Mouse (Mus musculus) liver, adult 2 months (tissue): ENCODE data around the gene Eif3k. TPM values are rescaled to one million over a fixed set of nuclear protein-coding genes. Genes with fewer than 3 reads are reported as not detected.

Experiments used
- DNase-seq: peaks from one replicate; pipeline ENCODE4 v3.0.0-alpha.2; 2011; ENCODE audit warnings: low read depth, low spot score; ENCODE audit errors: extremely low read depth
- H3K27ac ChIP-seq: fragments of 200-500 bp; replicated peaks from 2 replicates; pipeline ENCODE4 v1.5.1; 2012; ENCODE audit warnings: low read depth, mild to moderate bottlenecking, control low read depth, inconsistent platforms, low read length; ENCODE audit not compliant: insufficient read depth
- H3K27me3 ChIP-seq: fragments of 200-500 bp; 2 replicates; pipeline ENCODE4 v1.6.1; 2012; ENCODE audit warnings: mild to moderate bottlenecking, moderate library complexity, low read length, inconsistent platforms; ENCODE audit not compliant: control insufficient read depth, insufficient read depth
- H3K36me3 ChIP-seq: fragments of 200-500 bp; 2 replicates; pipeline ENCODE4 v1.6.1; 2012; ENCODE audit warnings: low read length, inconsistent platforms; ENCODE audit not compliant: control insufficient read depth, insufficient read depth
- H3K4me1 ChIP-seq: fragments of 200-500 bp; 2 replicates; pipeline ENCODE4 v1.6.1; 2011; ENCODE audit warnings: low read length; ENCODE audit not compliant: control insufficient read depth, insufficient read depth
- H3K4me3 ChIP-seq: fragments of 200-500 bp; 2 replicates; pipeline ENCODE4 v1.5.1; 2011; ENCODE audit warnings: low read depth, mild to moderate bottlenecking, control low read depth, low read length, moderate library complexity; ENCODE audit not compliant: insufficient read depth
- H3K79me2 ChIP-seq: fragments of 200-500 bp; 2 replicates; pipeline ENCODE4 v1.6.1; 2012; ENCODE audit warnings: inconsistent platforms, mild to moderate bottlenecking, low read length, moderate library complexity; ENCODE audit not compliant: control insufficient read depth, insufficient read depth
- H3K9ac ChIP-seq: fragments of 200-500 bp; 2 replicates; pipeline ENCODE4 v1.6.1; 2012; ENCODE audit warnings: low read depth, mild to moderate bottlenecking, control low read depth, inconsistent platforms, low read length
- CTCF ChIP-seq: fragments of 200-500 bp; IDR thresholded peaks from 2 replicates; pipeline ENCODE4 v1.5.1; 2011; ENCODE audit warnings: low read depth, low read length, control low read depth
- POLR2A ChIP-seq: fragments of 200-500 bp; IDR thresholded peaks from 2 replicates; pipeline ENCODE4 v1.6.1; 2011; ENCODE audit warnings: low read length, control low read depth; ENCODE audit not compliant: insufficient read depth; ENCODE audit errors: extremely low read depth
- WGBS: fragments of 180-500 bp; shearing (Covaris S2); methylation state at CpG from one replicate; pipeline ENCODE4 v1.1.7; 2018; 5-methylcytosine and 5-hydroxymethylcytosine counted together
- polyA plus RNA-seq: library from polyadenylated mRNA; depleted of rRNA; stranded (reverse); fragments of >200 nt; gene quantifications from 2 replicates; pipeline ENCODE4 v1.2.3, GENCODE M21; 2012
- total RNA-seq: library from RNA; depleted of rRNA; stranded (reverse); fragments of >200 nt; gene quantifications from 2 replicates; pipeline ENCODE4 v1.2.3, GENCODE M21; 2014

The Eif3k gene
- total and polyA plus RNA-seq, 2 experiments: 64.8 to 91.2 TPM

DNA sequence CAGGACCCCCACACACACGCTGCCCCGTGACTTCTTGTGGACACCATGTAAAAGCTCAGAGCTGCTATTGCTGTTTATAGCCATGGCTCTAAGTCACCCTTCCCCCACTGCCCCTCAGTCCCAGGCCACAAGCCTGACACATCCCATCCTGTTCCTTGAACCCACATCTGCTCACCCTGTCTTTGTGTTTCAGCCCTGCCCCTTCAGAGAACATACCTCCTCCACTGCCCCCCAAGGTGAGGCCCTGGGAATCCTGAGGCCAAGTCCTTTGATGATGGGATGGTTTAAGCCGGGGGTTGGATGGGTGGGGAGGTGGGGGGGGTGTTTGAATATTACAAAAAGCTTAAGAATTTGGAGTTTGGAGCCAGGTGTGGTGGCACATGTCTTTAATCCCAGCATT is 11.3 kb upstream of the Eif3k start:
- 95% methylated on average over 3 of the region's 3 CpGs for WGBS

GRCm38 (mm10) chr7:28991616-28992015 is 10.0 kb upstream of the Eif3k start:
- H3K36me3 ChIP-seq: no peaks in the 10 kb centered on the region
- TF ChIP-seq CTCF: peak; percentile 63
- no peak for TF ChIP-seq POLR2A

More for the DNA sequence above, 11.3 kb upstream of the Eif3k start:
- no peaks in the 10 kb centered on the region for H3K4me1 ChIP-seq
- H3K9ac ChIP-seq: no peak overlapping the region
- no peaks in the 10 kb centered on the region for H3K27me3 ChIP-seq
- no peaks in the 10 kb centered on the region for H3K79me2 ChIP-seq
- DNase-seq: no peak
- H3K4me3 ChIP-seq: no peak overlapping the region
- TF ChIP-seq CTCF: no peak
- no peak for TF ChIP-seq POLR2A
- H3K27ac ChIP-seq: no peak overlapping the region
- no peaks in the 10 kb centered on the region for H3K36me3 ChIP-seq

GRCm38 (mm10) chr7:28990766-28991273 is 9.2 kb upstream of the Eif3k start:
- Histone ChIP-seq H3K4me3 (no peak overlapping the region), H3K27me3 (no peaks in the 10 kb centered on the region), H3K79me2 (no peaks in the 10 kb centered on the region), H3K9ac (no peak overlapping the region), H3K4me1 (no peaks in the 10 kb centered on the region), H3K36me3 (no peaks in the 10 kb centered on the region), H3K27ac (no peak overlapping the region)
- DNase-seq: no peak
- TF ChIP-seq CTCF (no peak), POLR2A (no peak)
- 63% methylated on average over 13 of the region's 14 CpGs for WGBS

More at GRCm38 (mm10) chr7:28991616-28992015, 10.0 kb upstream of the Eif3k start:
- H3K79me2 ChIP-seq: no peaks in the 10 kb centered on the region
- no peak overlapping the region for H3K27ac ChIP-seq
- H3K9ac ChIP-seq: no peak overlapping the region
- no peak for DNase-seq
- H3K4me1 ChIP-seq: no peaks in the 10 kb centered on the region
- H3K4me3 ChIP-seq: no peak overlapping the region
- WGBS: 71% methylated on average over 5 of the region's 5 CpGs
- H3K27me3 ChIP-seq: no peaks in the 10 kb centered on the region

- no peak for TF ChIP-seq CTCF
- no peak for TF ChIP-seq POLR2A
- 80% methylated on average over 7 of the region's 7 CpGs for WGBS
- Histone ChIP-seq H3K9ac (no peak overlapping the region), H3K27ac (no peak overlapping the region), H3K36me3 (no peaks in the 10 kb centered on the region), H3K27me3 (no peaks in the 10 kb centered on the region), H3K4me3 (no peak overlapping the region), H3K79me2 (peaks cover 5% of the 10 kb centered on the region; the same call in 1 of the 2 replicates), H3K4me1 (peaks cover 5% of the 10 kb centered on the region)
- DNase-seq: no peak
Observed at GRCm38 (mm10) chr7:28985207-28985606, 3.5 kb upstream of the Eif3k start.

- H3K9ac ChIP-seq: no peak overlapping the region
- H3K79me2 ChIP-seq: peaks cover 5% of the 10 kb centered on the region; the same call in 1 of the 2 replicates
- no peak for TF ChIP-seq CTCF
- no peak for TF ChIP-seq POLR2A
- no peaks in the 10 kb centered on the region for H3K27me3 ChIP-seq
- WGBS: 96% methylated on average over 1 of the region's 1 CpGs
- DNase-seq: no peak
- H3K27ac ChIP-seq: no peak overlapping the region
- H3K4me1 ChIP-seq: peaks cover 6% of the 10 kb centered on the region
- no peaks in the 10 kb centered on the region; the same call in 1 of the 2 replicates for H3K36me3 ChIP-seq
- no peak overlapping the region for H3K4me3 ChIP-seq
Observed at GRCm38 (mm10) chr7:28984452-28984851, 2.8 kb upstream of the Eif3k start.

GRCm38 (mm10) chr7:28983849-28984248 is 2.2 kb upstream of the Eif3k start:
- TF ChIP-seq CTCF (no peak), POLR2A (no peak)
- H3K79me2 ChIP-seq: peaks cover 5% of the 10 kb centered on the region; the same call in 1 of the 2 replicates
- peaks cover 1% of the 10 kb centered on the region; the same call in 1 of the 2 replicates for H3K36me3 ChIP-seq
- WGBS: 93% methylated on average over 4 of the region's 4 CpGs
- no peak overlapping the region for H3K4me3 ChIP-seq
- no peaks in the 10 kb centered on the region for H3K27me3 ChIP-seq
- H3K9ac ChIP-seq: no peak overlapping the region
- H3K27ac ChIP-seq: no peak overlapping the region
- no peak for DNase-seq
- H3K4me1 ChIP-seq: peaks cover 6% of the 10 kb centered on the region
